Mouse (Mus musculus) gonadal fat pad, adult 2 months (tissue): ENCODE data around the gene Wfdc6a. TPM values are rescaled to one million over a fixed set of nuclear protein-coding genes. Genes with fewer than 3 reads are reported as not detected.

Experiments
- DNase-seq: peaks from one replicate; pipeline ENCODE4 v3.0.0-alpha.2; 2012; ENCODE audit warnings: low read depth
- polyA plus RNA-seq: library from polyadenylated mRNA; depleted of rRNA; stranded (reverse); fragments of >200 nt; gene quantifications from 2 replicates; pipeline ENCODE4 v1.2.3, GENCODE M21; 2012; rRNA removed

Wfdc6a gene
- polyA plus RNA-seq, 1 experiment, result 109 TPM

- no peak for DNase-seq
Measured at GRCm38 (mm10) chr2:164549963-164550894, 35.0 kb downstream of the Wfdc6a start.

DNA sequence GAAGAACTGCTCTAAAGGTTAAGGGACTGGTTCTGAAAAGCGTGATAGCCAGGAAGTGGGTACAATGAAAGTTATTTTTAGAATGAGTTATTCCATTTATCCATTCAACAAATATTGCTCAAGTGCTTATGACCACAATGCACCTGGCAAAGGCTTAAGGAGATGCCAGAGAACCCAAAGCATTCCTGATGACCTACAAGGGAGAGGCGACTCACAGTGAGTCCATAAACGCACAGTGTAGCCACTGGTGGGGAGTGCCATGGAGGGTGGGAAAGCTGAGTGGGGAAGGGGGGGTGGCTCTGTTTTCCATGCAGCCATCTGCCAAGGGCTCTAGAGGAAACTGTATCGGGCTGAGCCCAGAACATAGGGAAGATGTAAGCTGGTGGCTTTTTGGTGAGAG lies 35.9 kb downstream of the Wfdc6a start:
- no peak for DNase-seq

GRCm38 (mm10) chr2:164544454-164545097 lies 40.7 kb downstream of the Wfdc6a start:
- DNase-seq, result no peak

- DNase-seq, result no peak
Measured at GRCm38 (mm10) chr2:164543745-164544144, 41.5 kb downstream of the Wfdc6a start.

DNA sequence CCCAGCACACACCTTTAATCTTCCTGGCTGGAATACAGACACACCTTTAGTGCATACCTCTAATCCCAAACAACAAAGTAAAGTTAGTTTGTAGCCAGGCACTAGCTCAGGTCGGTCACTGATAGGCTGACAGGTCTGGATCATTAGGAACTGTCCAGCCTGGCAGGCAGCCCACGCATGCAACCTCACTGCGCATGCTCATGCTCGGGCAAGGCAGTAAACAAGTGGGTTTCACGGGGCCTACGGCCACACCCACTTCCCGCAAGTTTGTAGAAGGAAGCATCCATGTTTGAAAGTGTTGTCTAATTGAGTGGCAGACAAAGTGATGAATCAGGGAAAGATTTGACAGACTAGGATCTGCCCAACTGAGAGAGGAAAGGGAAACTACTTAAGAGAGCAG lies 42.6 kb downstream of the Wfdc6a start:
- DNase-seq, result no peak

- no peak for DNase-seq
Measured at GRCm38 (mm10) chr2:164542132-164542531, 43.1 kb downstream of the Wfdc6a start.

GRCm38 (mm10) chr2:164540652-164541427 lies 44.4 kb downstream of the Wfdc6a start:
- DNase-seq, result no peak

GRCm38 (mm10) chr2:164537003-164537402 lies 48.2 kb downstream of the Wfdc6a start:
- DNase-seq, result no peak

GRCm38 (mm10) chr2:164534315-164534714 lies 50.9 kb downstream of the Wfdc6a start:
- no peak for DNase-seq

DNA sequence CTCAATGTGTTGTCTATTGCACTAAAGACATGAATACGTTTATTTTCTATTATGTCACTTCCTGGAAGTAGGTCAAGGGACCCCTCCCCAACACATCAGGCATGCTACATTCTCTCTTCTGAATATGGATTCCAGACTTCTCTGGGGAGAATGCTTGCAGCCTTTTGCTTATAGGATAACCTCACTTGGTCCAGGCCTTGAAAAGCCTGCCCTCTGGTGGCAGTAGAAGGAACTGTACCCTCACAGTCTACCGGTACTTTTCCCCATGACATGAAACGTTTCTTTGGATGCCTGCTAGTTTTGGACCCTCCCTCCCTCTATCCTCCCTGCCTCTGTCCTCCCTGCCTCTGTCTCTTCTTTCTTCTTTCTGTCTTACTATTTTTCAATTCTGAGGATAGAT lies 54.1 kb downstream of the Wfdc6a start:
- no peak for DNase-seq

Other genes starting within 250 kb of the Wfdc6a start
- gene Slpi, start 196.4 kb downstream of the Wfdc6a start, polyA plus RNA-seq, result 73.0 and 86.1 TPM in 2 replicates
- gene Rbpjl, start 182.3 kb downstream of the Wfdc6a start, polyA plus RNA-seq, result 0.03 TPM in 2 replicates
- 0.88 and 1.4 TPM in 2 replicates for gene Matn4, start 180.3 kb downstream of the Wfdc6a start, polyA plus RNA-seq
- gene Sdc4, start 141.6 kb downstream of the Wfdc6a start, polyA plus RNA-seq, result 18.0 and 19.6 TPM in 2 replicates
- 94.8 and 100 TPM in 2 replicates for gene Sys1, start 128.5 kb downstream of the Wfdc6a start, polyA plus RNA-seq
- gene Gm20458, start 124.5 kb downstream of the Wfdc6a start, polyA plus RNA-seq, result 21.8 and 25.0 TPM in 2 replicates
- gene Trp53tg5, start 111.7 kb downstream of the Wfdc6a start, polyA plus RNA-seq, result not detected in 2 replicates
- gene Dbndd2, start 99.3 kb downstream of the Wfdc6a start, polyA plus RNA-seq, result 24.8 and 29.5 TPM in 2 replicates
- 97.9 and 128 TPM in 2 replicates for gene Pigt, start 87.9 kb downstream of the Wfdc6a start, polyA plus RNA-seq
- 12.1 and 16.0 TPM in 2 replicates for gene Wfdc2, start 23.0 kb downstream of the Wfdc6a start, polyA plus RNA-seq
- 317 and 597 TPM in 2 replicates for gene Spint3, start 12.0 kb downstream of the Wfdc6a start, polyA plus RNA-seq
- 211 and 222 TPM in 2 replicates for gene Eppin, start 8.1 kb upstream of the Wfdc6a start, polyA plus RNA-seq
- gene Wfdc6b, start 28.1 kb upstream of the Wfdc6a start, polyA plus RNA-seq, result 159 and 208 TPM in 2 replicates
- gene Wfdc8, start 28.2 kb upstream of the Wfdc6a start, polyA plus RNA-seq, result 341 and 347 TPM in 2 replicates
- 238 and 428 TPM in 2 replicates for gene Wfdc16, start 53.3 kb upstream of the Wfdc6a start, polyA plus RNA-seq
- gene Wfdc10, start 70.6 kb upstream of the Wfdc6a start, polyA plus RNA-seq, result 5,228 and 5,435 TPM in 2 replicates
- gene Wfdc9, start 71.1 kb upstream of the Wfdc6a start, polyA plus RNA-seq, result 190 and 293 TPM in 2 replicates
- 6.6 and 15.6 TPM in 2 replicates for gene Wfdc11, start 88.6 kb upstream of the Wfdc6a start, polyA plus RNA-seq
- 1,038 and 1,237 TPM in 2 replicates for gene Wfdc13, start 99.7 kb upstream of the Wfdc6a start, polyA plus RNA-seq
- gene Spint4, start 113.1 kb upstream of the Wfdc6a start, polyA plus RNA-seq, result 272 and 330 TPM in 2 replicates
- gene Spint5, start 129.9 kb upstream of the Wfdc6a start, polyA plus RNA-seq, result 127 and 235 TPM in 2 replicates
- gene Wfdc3, start 160.5 kb upstream of the Wfdc6a start, polyA plus RNA-seq, result 11.1 and 11.3 TPM in 2 replicates
- gene Dnttip1, start 160.5 kb upstream of the Wfdc6a start, polyA plus RNA-seq, result 29.9 and 49.6 TPM in 2 replicates
- gene Ube2c, start 184.5 kb upstream of the Wfdc6a start, polyA plus RNA-seq, result 8.5 and 11.8 TPM in 2 replicates
- gene Tnnc2, start 194.5 kb upstream of the Wfdc6a start, polyA plus RNA-seq, result 17.6 and 20.6 TPM in 2 replicates
- gene Snx21, start 200.4 kb upstream of the Wfdc6a start, polyA plus RNA-seq, result 23.0 and 24.6 TPM in 2 replicates
- 31.4 and 31.5 TPM in 2 replicates for gene Acot8, start 219.4 kb upstream of the Wfdc6a start, polyA plus RNA-seq
- gene Zswim3, start 219.7 kb upstream of the Wfdc6a start, polyA plus RNA-seq, result 3.4 and 3.7 TPM in 2 replicates
- 10.5 and 11.8 TPM in 2 replicates for gene Zswim1, start 237.2 kb upstream of the Wfdc6a start, polyA plus RNA-seq
- 0.46 and 0.70 TPM in 2 replicates for gene Spata25, start 243.1 kb upstream of the Wfdc6a start, polyA plus RNA-seq
- 274 and 289 TPM in 2 replicates for gene Ctsa, start 247.4 kb upstream of the Wfdc6a start, polyA plus RNA-seq
- 5.9 and 7.4 TPM in 2 replicates for gene Neurl2, start 248.0 kb upstream of the Wfdc6a start, polyA plus RNA-seq